Mouse (Mus musculus) limb, embryonic 12.5 days (tissue): Measurements from ENCODE around the gene Ppp2r5e. TPM values are rescaled to one million over a fixed set of nuclear protein-coding genes. Genes with fewer than 3 reads are reported as not detected.

Source experiments
- ATAC-seq: fragments of 200-750 bp; cut with Nextera tagmentation; 2 replicates; pipeline ENCODE4 v1.8.0; 2017; ENCODE audit warnings: low read depth, moderate TSS enrichment; ENCODE audit not compliant: insufficient number of reproducible peaks, insufficient read depth, low FRiP score, low TSS enrichment
- H3K27ac ChIP-seq: fragments of 300-500 bp; sonication (generic); 2 replicates; pipeline ENCODE4 v1.5.1; 2016; ENCODE audit warnings: mild to moderate bottlenecking, moderate library complexity
- H3K27me3 ChIP-seq: fragments of 300-500 bp; sonication (generic); 2 replicates; pipeline ENCODE4 v1.6.1; 2016; ENCODE audit warnings: mild to moderate bottlenecking, moderate library complexity
- H3K36me3 ChIP-seq: fragments of 300-500 bp; sonication (generic); 2 replicates; pipeline ENCODE4 v1.6.1; 2016; ENCODE audit warnings: mild to moderate bottlenecking, moderate library complexity
- H3K4me1 ChIP-seq: fragments of 300-500 bp; sonication (generic); replicated peaks from 2 replicates; pipeline ENCODE4 v1.6.1; 2016
- H3K4me2 ChIP-seq: fragments of 300-500 bp; sonication (generic); 2 replicates; pipeline ENCODE4 v1.6.1; 2016; ENCODE audit warnings: mild to moderate bottlenecking, moderate library complexity
- H3K4me3 ChIP-seq: fragments of 300-500 bp; sonication (generic); replicated peaks from 2 replicates; pipeline ENCODE4 v1.5.1; 2016; ENCODE audit warnings: mild to moderate bottlenecking
- H3K9ac ChIP-seq: fragments of 300-500 bp; sonication (generic); replicated peaks from 2 replicates; pipeline ENCODE4 v1.6.1; 2016; ENCODE audit warnings: mild to moderate bottlenecking, moderate library complexity
- H3K9me3 ChIP-seq: fragments of 300-500 bp; sonication (generic); 2 replicates; pipeline ENCODE4 v1.6.1; 2016; ENCODE audit warnings: mild to moderate bottlenecking, moderate library complexity
- WGBS: fragments of 180-500 bp; shearing (Covaris S2); methylation state at CpG from one replicate; pipeline ENCODE4 v1.1.7; 2016; 5-methylcytosine and 5-hydroxymethylcytosine counted together
- polyA plus RNA-seq: library from polyadenylated mRNA; unstranded; fragments of >200 nt; fragmentation: Nextera tagmentation; extraction: Ambion mirVana; gene quantifications from 2 replicates; pipeline ENCODE4 v1.2.1, GENCODE M21; 2016

Ppp2r5e gene
- polyA plus RNA-seq, 1 experiment from 2014 or later, result 18.8 TPM

GRCm38 (mm10) chr12:75577255-75577654 is 18.8 kb downstream of the Ppp2r5e start:
- Histone ChIP-seq H3K4me1 (peaks cover 14% of the 10 kb centered on the region; the same call in 1 of the 2 replicates), H3K36me3 (peaks cover 12% of the 10 kb centered on the region; the same call in 1 of the 2 replicates), H3K27me3 (no peaks in the 10 kb centered on the region), H3K9me3 (peaks cover 4% of the 10 kb centered on the region; the same call in 1 of the 2 replicates), H3K9ac (no peak overlapping the region), H3K27ac (no peak overlapping the region), H3K4me3 (no peak overlapping the region), H3K4me2 (no peak overlapping the region)
- no peak for ATAC-seq
- WGBS, result 78% methylated on average over 5 of the region's 5 CpGs

- no peaks in the 10 kb centered on the region for H3K9me3 ChIP-seq
- H3K36me3 ChIP-seq, result no peaks in the 10 kb centered on the region
- ATAC-seq, result no peak
- no peak overlapping the region for H3K27ac ChIP-seq
- H3K9ac ChIP-seq, result no peak overlapping the region
- no peaks in the 10 kb centered on the region for H3K27me3 ChIP-seq
- peaks cover 5% of the 10 kb centered on the region; the same call in 1 of the 2 replicates for H3K4me1 ChIP-seq
- H3K4me3 ChIP-seq, result no peak overlapping the region
- WGBS, result 73% methylated on average over 4 of the region's 4 CpGs
- no peak overlapping the region for H3K4me2 ChIP-seq
Measured at GRCm38 (mm10) chr12:75572271-75572670, 23.8 kb downstream of the Ppp2r5e start.

- Histone ChIP-seq H3K9ac (no peak overlapping the region), H3K36me3 (peaks cover 12% of the 10 kb centered on the region; the same call in 1 of the 2 replicates), H3K4me3 (no peak overlapping the region), H3K27me3 (no peaks in the 10 kb centered on the region), H3K4me1 (peaks cover 3% of the 10 kb centered on the region; the same call in 1 of the 2 replicates), H3K9me3 (no peaks in the 10 kb centered on the region), H3K4me2 (no peak overlapping the region), H3K27ac (no peak overlapping the region)
- no peak for ATAC-seq
- WGBS, result 83% methylated on average over 1 of the region's 1 CpGs
Measured at GRCm38 (mm10) chr12:75570138-75570537, 25.9 kb downstream of the Ppp2r5e start.

- ATAC-seq, result no peak
- H3K27ac ChIP-seq, result no peak overlapping the region
- H3K4me2 ChIP-seq, result no peak overlapping the region
- no peaks in the 10 kb centered on the region for H3K9me3 ChIP-seq
- 86% methylated on average over 5 of the region's 5 CpGs for WGBS
- H3K4me1 ChIP-seq, result peaks cover 3% of the 10 kb centered on the region; the same call in 1 of the 2 replicates
- H3K9ac ChIP-seq, result no peak overlapping the region
- H3K4me3 ChIP-seq, result no peak overlapping the region
- H3K27me3 ChIP-seq, result no peaks in the 10 kb centered on the region
- H3K36me3 ChIP-seq, result peaks cover 14% of the 10 kb centered on the region; the same call in 1 of the 2 replicates
Measured at GRCm38 (mm10) chr12:75567745-75568144, 28.3 kb downstream of the Ppp2r5e start.

GRCm38 (mm10) chr12:75565756-75566155 is 30.3 kb downstream of the Ppp2r5e start:
- H3K4me1 ChIP-seq, result peaks cover 4% of the 10 kb centered on the region; the same call in 1 of the 2 replicates
- WGBS, result 90% methylated on average over 5 of the region's 5 CpGs
- no peak overlapping the region for H3K27ac ChIP-seq
- H3K9me3 ChIP-seq, result no peaks in the 10 kb centered on the region
- H3K4me3 ChIP-seq, result no peak overlapping the region
- no peak overlapping the region for H3K4me2 ChIP-seq
- H3K9ac ChIP-seq, result no peak overlapping the region
- no peaks in the 10 kb centered on the region for H3K27me3 ChIP-seq
- H3K36me3 ChIP-seq, result peaks cover 14% of the 10 kb centered on the region; the same call in 1 of the 2 replicates
- no peak for ATAC-seq

- H3K4me1 ChIP-seq, result peaks cover 7% of the 10 kb centered on the region; the same call in 1 of the 2 replicates
- WGBS, result 74% methylated on average over 1 of the region's 1 CpGs
- H3K9ac ChIP-seq, result no peak overlapping the region
- H3K36me3 ChIP-seq, result peaks cover 14% of the 10 kb centered on the region; the same call in 1 of the 2 replicates
- no peak for ATAC-seq
- no peak overlapping the region for H3K4me2 ChIP-seq
- H3K9me3 ChIP-seq, result no peaks in the 10 kb centered on the region
- no peaks in the 10 kb centered on the region for H3K27me3 ChIP-seq
- H3K27ac ChIP-seq, result no peak overlapping the region
- no peak overlapping the region for H3K4me3 ChIP-seq
Measured at GRCm38 (mm10) chr12:75564498-75564897, 31.5 kb downstream of the Ppp2r5e start.

- ATAC-seq, result no peak
- H3K9ac ChIP-seq, result no peak overlapping the region
- no peaks in the 10 kb centered on the region for H3K9me3 ChIP-seq
- no peak overlapping the region for H3K4me3 ChIP-seq
- peaks cover 14% of the 10 kb centered on the region; the same call in 1 of the 2 replicates for H3K36me3 ChIP-seq
- H3K27me3 ChIP-seq, result no peaks in the 10 kb centered on the region
- 96% methylated on average over 1 of the region's 1 CpGs for WGBS
- no peak overlapping the region for H3K4me2 ChIP-seq
- H3K4me1 ChIP-seq, result peaks cover 13% of the 10 kb centered on the region
- H3K27ac ChIP-seq, result no peak overlapping the region
Measured at GRCm38 (mm10) chr12:75562996-75563618, 32.9 kb downstream of the Ppp2r5e start.

GRCm38 (mm10) chr12:75560681-75561387 is 35.2 kb downstream of the Ppp2r5e start:
- no peak for ATAC-seq

GRCm38 (mm10) chr12:75559196-75559595 is 36.8 kb downstream of the Ppp2r5e start:
- H3K27ac ChIP-seq, result no peak overlapping the region
- no peak overlapping the region for H3K9ac ChIP-seq
- 0 out of 2 replicates have a peak, but pooled peaks cover 2% of the 10 kb centered on the region for H3K36me3 ChIP-seq
- peaks cover 19% of the 10 kb centered on the region for H3K4me1 ChIP-seq
- no peaks in the 10 kb centered on the region for H3K27me3 ChIP-seq
- ATAC-seq, result no peak
- 96% methylated on average over 2 of the region's 2 CpGs for WGBS
- H3K9me3 ChIP-seq, result no peaks in the 10 kb centered on the region
- H3K4me2 ChIP-seq, result no peak overlapping the region
- H3K4me3 ChIP-seq, result no peak overlapping the region

More at GRCm38 (mm10) chr12:75560681-75561387, 35.2 kb downstream of the Ppp2r5e start:
- Histone ChIP-seq H3K4me1 (peaks cover 19% of the 10 kb centered on the region), H3K9me3 (no peaks in the 10 kb centered on the region), H3K4me2 (no peak overlapping the region), H3K9ac (no peak overlapping the region), H3K27me3 (no peaks in the 10 kb centered on the region), H3K4me3 (no peak overlapping the region), H3K27ac (no peak overlapping the region), H3K36me3 (peaks cover 7% of the 10 kb centered on the region; the same call in 1 of the 2 replicates)
- WGBS, result 89% methylated on average over 4 of the region's 4 CpGs

- 83% methylated on average over 2 of the region's 2 CpGs for WGBS
- Histone ChIP-seq H3K4me1 (peaks cover 19% of the 10 kb centered on the region), H3K4me2 (no peak overlapping the region), H3K27ac (no peak overlapping the region), H3K36me3 (no peaks in the 10 kb centered on the region), H3K9me3 (no peaks in the 10 kb centered on the region), H3K4me3 (no peak overlapping the region), H3K27me3 (no peaks in the 10 kb centered on the region), H3K9ac (no peak overlapping the region)
- ATAC-seq, result no peak
Measured at GRCm38 (mm10) chr12:75557813-75558212, 38.2 kb downstream of the Ppp2r5e start.

GRCm38 (mm10) chr12:75555032-75555431 is 41.0 kb downstream of the Ppp2r5e start:
- H3K4me3 ChIP-seq, result no peak overlapping the region
- peaks cover 13% of the 10 kb centered on the region; the same call in 1 of the 2 replicates for H3K4me1 ChIP-seq
- H3K9me3 ChIP-seq, result no peaks in the 10 kb centered on the region
- H3K4me2 ChIP-seq, result no peak overlapping the region
- no peaks in the 10 kb centered on the region for H3K27me3 ChIP-seq
- no peak for ATAC-seq
- 74% methylated on average over 3 of the region's 3 CpGs for WGBS
- no peak overlapping the region for H3K27ac ChIP-seq
- 0 out of 2 replicates have a peak, but pooled peaks cover 3% of the 10 kb centered on the region for H3K36me3 ChIP-seq
- H3K9ac ChIP-seq, result no peak overlapping the region
